In genomic region chr3:105893941-105894391, GRCm38 (mm10) we compare ENCODE assay signal across 9 mouse cellular contexts. TPM values are rescaled to one million over a fixed set of nuclear protein-coding genes. Genes with fewer than 3 reads are reported as not detected.
DNase-seq lines count a peak whose midpoint lies in the region; ATAC-seq and TF ChIP-seq lines count a peak whose summit lies in the region.
"Had no signal": no experiment of that assay in that cellular context is flagged by ENCODE, and none has a peak within 500 bp of the region (broad histone marks: within the 10 kb centered on the region; RNA-seq: fewer than 3 reads in every experiment).

No protein-coding gene starts in this region.

- no peak overlapping the region for H3K4me3 ChIP-seq in kidney, adult 2 months (ENCODE audit: insufficient read depth, low read depth, low read length)
- H3K4me3 ChIP-seq in kidney, embryonic 15.5 days (replicated peaks) = no peak overlapping the region

- 0 out of 2 replicates have a peak overlapping the region, but pooled peaks have one; percentile 2 for H3K27ac ChIP-seq in kidney, adult 2 months (ENCODE audit: insufficient read depth, low read depth, low read length)
- peak overlapping the region; percentile 49 for H3K27ac ChIP-seq in kidney, embryonic 15.5 days

- no peak overlapping the region for H3K9ac ChIP-seq in kidney, embryonic 15.5 days
- H3K9ac ChIP-seq: lung, embryonic 14.5 days had no signal

- no peak overlapping the region for H3K4me2 ChIP-seq in kidney, embryonic 15.5 days

- TF ChIP-seq POLR2A in kidney, adult 2 months (IDR thresholded peaks at IDR 0.05; ENCODE audit: low read depth, low read length) = no peak

- no peaks in the 10 kb centered on the region for H3K9me3 ChIP-seq in kidney, embryonic 15.5 days (replicated peaks)

- no peaks in the 10 kb centered on the region for H3K27me3 ChIP-seq in kidney, adult 2 months (replicated peaks; ENCODE audit: control insufficient read depth, insufficient read depth, low read length)
- no peaks in the 10 kb centered on the region for H3K27me3 ChIP-seq in kidney, embryonic 15.5 days

- peak; percentile 30; the same call in 1 of the 2 replicates for ATAC-seq in kidney, embryonic 15.5 days (replicated peaks; ENCODE audit: low FRiP score)

- WGBS in kidney, adult 2 months = 38% methylated on average over 6 of the region's 6 CpGs
- WGBS in kidney, embryonic 15.5 days = 36% methylated on average over 6 of the region's 6 CpGs

- no peak for TF ChIP-seq CTCF in kidney, adult 2 months (conservative IDR thresholded peaks at IDR 0.05; ENCODE audit: insufficient read depth, insufficient read length, low read depth, low read length)

- peak; percentile 46 for DNase-seq in kidney, adult 2 months
- DNase-seq in kidney, adult 18-20 months = no peak
- peak; percentile 52 for DNase-seq in MN1 (ENCODE audit: low spot score)
- DNase-seq in gastrocnemius, postnatal 10 days = peak; percentile 48
- peak; percentile 59 for DNase-seq in lung, postnatal 25 days (ENCODE audit: low spot score)
- no peak for DNase-seq in retina, embryonic 14.5 days (ENCODE audit: low spot score)
- DNase-seq in cerebellum, adult 18-20 months = no peak
- DNase-seq: lung, embryonic 14.5 days had no signal

- H3K4me1 ChIP-seq in kidney, adult 2 months (ENCODE audit: control insufficient read depth, insufficient read depth, low read length) = peaks cover 5% of the 10 kb centered on the region
- H3K4me1 ChIP-seq in kidney, embryonic 15.5 days = peaks cover 43% of the 10 kb centered on the region

- H3K36me3 ChIP-seq in kidney, adult 2 months (ENCODE audit: control insufficient read depth, insufficient read depth, low read length) = no peaks in the 10 kb centered on the region
- H3K36me3 ChIP-seq in kidney, embryonic 15.5 days = no peaks in the 10 kb centered on the region

RNA-seq across cellular contexts. Expression of gene Tmigd3, which starts 23.3 kb away (rescaled TPM):
- 0.28 TPM in 1 of 2 replicates, not detected in the other for polyA plus RNA-seq in kidney, adult 2 months (2012; rRNA removed)
- under 1 TPM in 1 of 2 experiments, not detected in 1; 0.36 TPM for total RNA-seq in gastrocnemius, postnatal 10 days (2021)
- 0.18 TPM in 1 of 2 replicates, not detected in the other for polyA plus RNA-seq in kidney, embryonic 15.5 days (2015; fragmentation: Nextera tagmentation; extraction: Ambion mirVana)

RNA-seq across cellular contexts. Expression of gene Adora3, which starts 23.3 kb away (rescaled TPM):
- polyA plus RNA-seq in kidney, adult 2 months (2012; rRNA removed) = 0.19 and 0.20 TPM in 2 replicates
- under 1 TPM; 0.19 to 0.29 TPM for total RNA-seq in gastrocnemius, postnatal 10 days (2021)
- not detected in 2 replicates for polyA plus RNA-seq in kidney, embryonic 15.5 days (2015; fragmentation: Nextera tagmentation; extraction: Ambion mirVana)

RNA-seq across cellular contexts. Expression of gene I830077J02Rik, which starts 38.5 kb away (rescaled TPM):
- polyA plus RNA-seq in kidney, adult 2 months (2012; rRNA removed) = 0.57 and 1.4 TPM in 2 replicates
- under 1 TPM; 0.35 to 0.52 TPM for total RNA-seq in gastrocnemius, postnatal 10 days (2021)
- 0.24 and 0.53 TPM in 2 replicates for polyA plus RNA-seq in kidney, embryonic 15.5 days (2015; fragmentation: Nextera tagmentation; extraction: Ambion mirVana)

Comparison
In these comparisons a context has a peak if more than half of its experiments do, and no peak if none do; other contexts are left out.
1. DNase-seq: peak in kidney, adult 2 months (single experiment), MN1 (single experiment), gastrocnemius, postnatal 10 days (single experiment) and lung, postnatal 25 days (single experiment); none in kidney, adult 18-20 months (single experiment), retina, embryonic 14.5 days (single experiment) and cerebellum, adult 18-20 months (0 of 2).